Mouse (Mus musculus) CH12.LX (cell line): ENCODE results near the gene Tomm6. TPM values are rescaled to one million over a fixed set of nuclear protein-coding genes. Genes with fewer than 3 reads are reported as not detected.
A peak's percentile ranks its signal among the peaks of the same experiment; 100 is the strongest.

Experiments
- DNase-seq: peaks from one replicate; pipeline ENCODE4 v3.0.0-alpha.2; 2013; ENCODE audit errors: extremely low read depth
- H3K27ac ChIP-seq: 2 replicates; pipeline ENCODE4 v1.5.1; 2012; ENCODE audit warnings: low read depth, mild to moderate bottlenecking, control low read depth, moderate library complexity; ENCODE audit not compliant: insufficient read depth
- H3K27me3 ChIP-seq: replicated peaks from 2 replicates; pipeline ENCODE3; 2012; ENCODE audit warnings: inconsistent platforms
- H3K36me3 ChIP-seq, 2 experiments: replicated peaks in 1 of 2; 2 replicates each; pipeline versions ENCODE3 to v1.6.1; 2012; ENCODE audit warnings: inconsistent platforms in 1 of 2, low read length in 1 of 2, mild to moderate bottlenecking in 1 of 2, mixed read lengths in 1 of 2, moderate library complexity in 1 of 2; ENCODE audit not compliant: control insufficient read depth in 1 of 2, insufficient read depth in 1 of 2
- H3K4me1 ChIP-seq, 2 experiments: 2 replicates each; pipeline ENCODE4 v1.6.1; 2012; ENCODE audit warnings: inconsistent platforms in 1 of 2, moderate library complexity in 1 of 2; ENCODE audit not compliant: insufficient read depth in 2 of 2, control insufficient read depth in 1 of 2
- H3K4me2 ChIP-seq: 2 replicates; pipeline ENCODE4 v1.6.1; 2012; ENCODE audit warnings: low read depth, mild to moderate bottlenecking, control low read depth; ENCODE audit not compliant: poor library complexity, insufficient read depth, severe bottlenecking
- H3K4me3 ChIP-seq, 3 experiments: fragments of 150-350 bp in 1 of 3; sonication (generic) in 1 of 3; replicated peaks in 1 of 3; 2 replicates each; pipeline versions ENCODE3 to v1.5.1; 2011 to 2012; ENCODE audit warnings: low read depth in 2 of 3, low read length in 2 of 3, mild to moderate bottlenecking in 2 of 3, moderate library complexity in 2 of 3, control low read depth in 1 of 3, improper control_type of control experiment in 1 of 3, inconsistent platforms in 1 of 3, mixed read lengths in 1 of 3; ENCODE audit not compliant: poor library complexity in 1 of 3
- H3K79me2 ChIP-seq: replicated peaks from 2 replicates; pipeline ENCODE4 v1.6.1; 2012; ENCODE audit warnings: mild to moderate bottlenecking, moderate library complexity; ENCODE audit not compliant: control insufficient read depth, poor library complexity, insufficient read depth, severe bottlenecking; ENCODE audit errors: extremely low read depth
- H3K9ac ChIP-seq: 2 replicates; pipeline ENCODE4 v1.6.1; 2012; ENCODE audit warnings: low read depth, mild to moderate bottlenecking, control low read depth, moderate library complexity; ENCODE audit not compliant: insufficient read depth
- H3K9me3 ChIP-seq: replicated peaks from 2 replicates; pipeline ENCODE3; 2012; ENCODE audit warnings: low read length, inconsistent platforms, mixed read lengths
- BHLHE40 ChIP-seq: IDR thresholded peaks from 2 replicates; pipeline ENCODE4 v1.6.1; 2011; ENCODE audit warnings: mild to moderate bottlenecking, low read depth, low read length, improper control_type of control experiment
- CHD1 ChIP-seq: IDR thresholded peaks from 2 replicates; pipeline ENCODE4 v1.6.1; 2012; ENCODE audit warnings: low read depth, low read length, improper control_type of control experiment, inconsistent platforms
- CHD2 ChIP-seq: IDR thresholded peaks from 2 replicates; pipeline ENCODE4 v1.6.1; 2011; ENCODE audit warnings: low read length, improper control_type of control experiment
- CTCF ChIP-seq, 2 experiments: IDR thresholded peaks in 1 of 2; conservative IDR thresholded peaks in 1 of 2; 2 replicates each; pipeline ENCODE4 v1.5.1; 2011 to 2012; ENCODE audit warnings: low read depth in 2 of 2, low read length in 2 of 2, improper control_type of control experiment in 1 of 2, inconsistent platforms in 1 of 2, mild to moderate bottlenecking in 1 of 2, moderate library complexity in 1 of 2
- E2F4 ChIP-seq: IDR thresholded peaks from 2 replicates; pipeline ENCODE4 v1.6.1; 2011; ENCODE audit warnings: low read depth, low read length, improper control_type of control experiment; ENCODE audit not compliant: insufficient replicate concordance
- ELF1 ChIP-seq: IDR thresholded peaks from 2 replicates; pipeline ENCODE4 v1.6.1; 2014; ENCODE audit warnings: low read depth, mild to moderate bottlenecking, inconsistent platforms, low read length, improper control_type of control experiment
- EP300 ChIP-seq: IDR thresholded peaks from 2 replicates; pipeline ENCODE4 v1.6.1; 2011; ENCODE audit warnings: low read length, improper control_type of control experiment
- ETS1 ChIP-seq: conservative IDR thresholded peaks from 2 replicates; pipeline ENCODE4 v1.6.1; 2012; ENCODE audit warnings: low read depth, mild to moderate bottlenecking, inconsistent platforms, low read length, improper control_type of control experiment, moderate library complexity
- HCFC1 ChIP-seq: IDR thresholded peaks from 2 replicates; pipeline ENCODE4 v1.6.1; 2012; ENCODE audit warnings: low read depth, mild to moderate bottlenecking, inconsistent platforms, low read length, improper control_type of control experiment
- IRF4 ChIP-seq: IDR thresholded peaks from 2 replicates; pipeline ENCODE4 v1.6.1; 2014; ENCODE audit warnings: low read depth, mild to moderate bottlenecking, inconsistent platforms, low read length, improper control_type of control experiment
- JUN ChIP-seq: IDR thresholded peaks from 2 replicates; pipeline ENCODE4 v1.6.1; 2011; ENCODE audit warnings: low read depth, mild to moderate bottlenecking, low read length, improper control_type of control experiment, moderate library complexity; ENCODE audit not compliant: insufficient read depth
- MAFK ChIP-seq: IDR thresholded peaks from 2 replicates; pipeline ENCODE4 v1.6.1; 2011; ENCODE audit warnings: low read length, improper control_type of control experiment; ENCODE audit not compliant: insufficient replicate concordance
- MAX ChIP-seq: IDR thresholded peaks from 2 replicates; pipeline ENCODE4 v1.6.1; 2011; ENCODE audit warnings: low read length, improper control_type of control experiment
- MAZ ChIP-seq: IDR thresholded peaks from 2 replicates; pipeline ENCODE4 v1.6.1; 2012; ENCODE audit warnings: low read depth, mild to moderate bottlenecking, inconsistent platforms, low read length, improper control_type of control experiment, moderate library complexity
- MXI1 ChIP-seq: IDR thresholded peaks from 2 replicates; pipeline ENCODE4 v1.6.1; 2011; ENCODE audit warnings: mild to moderate bottlenecking, low read depth, low read length, improper control_type of control experiment
- MYC ChIP-seq: IDR thresholded peaks from 2 replicates; pipeline ENCODE4 v1.6.1; 2011; ENCODE audit warnings: low read depth, mild to moderate bottlenecking, improper control_type of control experiment, low read length
- NELFE ChIP-seq: IDR thresholded peaks from 2 replicates; pipeline ENCODE4 v1.6.1; 2011; ENCODE audit warnings: low read depth, low read length, improper control_type of control experiment
- NRF1 ChIP-seq: IDR thresholded peaks from 2 replicates; pipeline ENCODE4 v1.6.1; 2014; ENCODE audit warnings: low read depth, mild to moderate bottlenecking, inconsistent platforms, low read length, improper control_type of control experiment, moderate library complexity
- PAX5 ChIP-seq: IDR thresholded peaks from 2 replicates; pipeline ENCODE4 v1.6.1; 2012; ENCODE audit warnings: low read length, inconsistent platforms, mixed read lengths
- POLR2A ChIP-seq: IDR thresholded peaks from 2 replicates; pipeline ENCODE4 v1.6.1; 2011; ENCODE audit warnings: low read depth, mild to moderate bottlenecking, improper control_type of control experiment, low read length
- POLR2AphosphoS2 ChIP-seq: IDR thresholded peaks from 2 replicates; pipeline ENCODE4 v1.6.1; 2011; ENCODE audit warnings: low read depth, low read length, improper control_type of control experiment
- RAD21 ChIP-seq: IDR thresholded peaks from 2 replicates; pipeline ENCODE4 v1.6.1; 2011; ENCODE audit warnings: low read depth, mild to moderate bottlenecking, low read length, improper control_type of control experiment, moderate library complexity
- RCOR1 ChIP-seq: conservative IDR thresholded peaks from 2 replicates; pipeline ENCODE4 v1.6.1; 2012; ENCODE audit warnings: low read depth, mild to moderate bottlenecking, inconsistent platforms, low read length, improper control_type of control experiment
- SIN3A ChIP-seq: IDR thresholded peaks from 2 replicates; pipeline ENCODE4 v1.6.1; 2012; ENCODE audit warnings: low read length, improper control_type of control experiment, inconsistent platforms
- SMC3 ChIP-seq: IDR thresholded peaks from 2 replicates; pipeline ENCODE4 v1.6.1; 2011; ENCODE audit warnings: low read depth, low read length, improper control_type of control experiment
- TBP ChIP-seq: conservative IDR thresholded peaks from 2 replicates; pipeline ENCODE4 v1.6.1; 2011; ENCODE audit warnings: low read depth, low read length, improper control_type of control experiment
- TCF12 ChIP-seq: IDR thresholded peaks from 2 replicates; pipeline ENCODE4 v1.6.1; 2014; ENCODE audit warnings: low read depth, mild to moderate bottlenecking, inconsistent platforms, low read length, improper control_type of control experiment
- UBTF ChIP-seq: IDR thresholded peaks from 2 replicates; pipeline ENCODE4 v1.6.1; 2012; ENCODE audit warnings: low read depth, mild to moderate bottlenecking, inconsistent platforms, low read length, improper control_type of control experiment, moderate library complexity
- USF1 ChIP-seq: IDR thresholded peaks from 2 replicates; pipeline ENCODE4 v1.6.1; 2014; ENCODE audit warnings: low read depth, mild to moderate bottlenecking, inconsistent platforms, low read length, improper control_type of control experiment
- USF2 ChIP-seq: conservative IDR thresholded peaks from 2 replicates; pipeline ENCODE4 v1.6.1; 2011; ENCODE audit warnings: low read depth, low read length, improper control_type of control experiment
- ZKSCAN1 ChIP-seq: IDR thresholded peaks from 2 replicates; pipeline ENCODE4 v1.6.1; 2012; ENCODE audit warnings: low read depth, inconsistent platforms, low read length, improper control_type of control experiment, borderline replicate concordance
- ZNF384 ChIP-seq: IDR thresholded peaks from 2 replicates; pipeline ENCODE4 v1.6.1; 2012; ENCODE audit warnings: low read depth, low read length, improper control_type of control experiment, inconsistent platforms
- dilution Hi-C: fragments of 300-500 bp; cut with MboI; formaldehyde crosslinking; loops from 2 replicates; pipeline ENCODE4 v1.14.3; 2020; ENCODE audit warnings: low sequenced_read_pairs; ENCODE audit not compliant: extremely low pct_unique_long_range_greater_than_20kb, extremely low pct_ligation_motif_present
- in situ Hi-C: fragments of 300-500 bp; cut with MboI; formaldehyde crosslinking; loops from 3 replicates; pipeline ENCODE4 v1.14.3; 2019; ENCODE audit warnings: low sequenced_read_pairs, low pct_ligation_motif_present, low pct_unique_long_range_greater_than_20kb, mixed read lengths
- polyA plus RNA-seq: library from polyadenylated mRNA; unstranded; fragments of >175 nt; gene quantifications from 2 replicates; pipeline ENCODE4 v1.2.1, GENCODE M21; 2012; ENCODE audit warnings: low read depth; ENCODE audit not compliant: insufficient read length
- total RNA-seq, 2 experiments: library from RNA; depleted of rRNA; stranded (reverse); fragments of 300-350 nt in 1 of 2; fragments of >200 nt in 1 of 2; gene quantifications; 2 replicates each; pipeline ENCODE4 v1.2.3; 2012 to 2014

The Tomm6 gene
- total and polyA plus RNA-seq, 3 experiments: 26.4 to 424 (median 46.1) TPM

DNA sequence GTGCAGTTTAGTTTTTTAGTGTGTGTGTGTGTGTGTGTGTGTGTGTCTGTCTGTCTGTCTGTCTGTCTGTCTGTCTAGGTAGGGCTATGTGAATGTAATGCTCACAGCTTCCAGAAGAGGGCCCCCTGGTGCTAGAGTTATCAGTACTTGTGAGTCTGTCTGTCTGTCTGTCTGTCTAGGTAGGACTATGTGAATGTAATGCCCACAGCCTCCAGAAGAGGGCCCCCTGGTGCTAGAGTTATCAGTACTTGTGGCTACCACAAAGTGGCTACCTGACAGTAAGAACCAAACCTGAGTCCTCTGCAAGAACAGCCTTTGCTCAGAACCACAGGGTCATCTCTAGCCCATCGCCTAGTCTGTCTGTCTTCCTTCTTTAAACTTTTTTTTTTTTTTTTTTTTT is 41.5 kb downstream of the Tomm6 start:
- no peaks in the 10 kb centered on the region for H3K79me2 ChIP-seq
- no peak overlapping the region for H3K9ac ChIP-seq
- H3K4me2 ChIP-seq: no peak overlapping the region
- H3K27ac ChIP-seq: no peak overlapping the region
- TF ChIP-seq CHD1 (no peak), MAFK (no peak), NRF1 (no peak), JUN (no peak), PAX5 (no peak), CTCF (conservative IDR thresholded peaks at IDR 0.05 in 1 of 2, IDR thresholded peaks at IDR 0.05 in 1 of 2; ENCODE audit: low read depth in 2 of 2, low read length in 2 of 2) (peak; percentile 72 to 91), NELFE (peak; percentile 44; the same call in 1 of the 2 replicates), SIN3A (no peak), HCFC1 (no peak), CHD2 (no peak), RCOR1 (no peak), ZKSCAN1 (no peak), MYC (no peak), IRF4 (peak; percentile 30; the same call in 1 of the 2 replicates), UBTF (no peak), RAD21 (peak; percentile 77), MAX (no peak), USF2 (no peak), TCF12 (no peak), USF1 (no peak), TBP (no peak), EP300 (no peak), POLR2AphosphoS2 (no peak), ETS1 (no peak), MAZ (no peak), E2F4 (no peak), MXI1 (no peak), SMC3 (peak; percentile 72), ELF1 (no peak), BHLHE40 (no peak), POLR2A (no peak), ZNF384 (peak; percentile 63)
- H3K4me1 ChIP-seq: no peaks in the 10 kb centered on the region
- no peak overlapping the region for H3K4me3 ChIP-seq
- dilution Hi-C loops (no loop called here), in situ Hi-C loops (no loop called here)
- DNase-seq: peak; percentile 91
- no peaks in the 10 kb centered on the region for H3K36me3 ChIP-seq
- H3K9me3 ChIP-seq: no peaks in the 10 kb centered on the region
- no peaks in the 10 kb centered on the region for H3K27me3 ChIP-seq
